Mouse (Mus musculus): Measurements from ENCODE around the gene Hoxb3. TPM values are rescaled to one million over a fixed set of nuclear protein-coding genes. Genes with fewer than 3 reads are reported as not detected.
A peak's percentile ranks its signal among the peaks of the same experiment; 100 is the strongest.

Gene Hoxb3
- total RNA-seq, 2 experiments from 2014 or later: 0.43 to 0.78 TPM

- no peak for DNase-seq
Measured at GRCm38 (mm10) chr11:96302381-96303150, 20.6 kb upstream of the Hoxb3 start.

DNA sequence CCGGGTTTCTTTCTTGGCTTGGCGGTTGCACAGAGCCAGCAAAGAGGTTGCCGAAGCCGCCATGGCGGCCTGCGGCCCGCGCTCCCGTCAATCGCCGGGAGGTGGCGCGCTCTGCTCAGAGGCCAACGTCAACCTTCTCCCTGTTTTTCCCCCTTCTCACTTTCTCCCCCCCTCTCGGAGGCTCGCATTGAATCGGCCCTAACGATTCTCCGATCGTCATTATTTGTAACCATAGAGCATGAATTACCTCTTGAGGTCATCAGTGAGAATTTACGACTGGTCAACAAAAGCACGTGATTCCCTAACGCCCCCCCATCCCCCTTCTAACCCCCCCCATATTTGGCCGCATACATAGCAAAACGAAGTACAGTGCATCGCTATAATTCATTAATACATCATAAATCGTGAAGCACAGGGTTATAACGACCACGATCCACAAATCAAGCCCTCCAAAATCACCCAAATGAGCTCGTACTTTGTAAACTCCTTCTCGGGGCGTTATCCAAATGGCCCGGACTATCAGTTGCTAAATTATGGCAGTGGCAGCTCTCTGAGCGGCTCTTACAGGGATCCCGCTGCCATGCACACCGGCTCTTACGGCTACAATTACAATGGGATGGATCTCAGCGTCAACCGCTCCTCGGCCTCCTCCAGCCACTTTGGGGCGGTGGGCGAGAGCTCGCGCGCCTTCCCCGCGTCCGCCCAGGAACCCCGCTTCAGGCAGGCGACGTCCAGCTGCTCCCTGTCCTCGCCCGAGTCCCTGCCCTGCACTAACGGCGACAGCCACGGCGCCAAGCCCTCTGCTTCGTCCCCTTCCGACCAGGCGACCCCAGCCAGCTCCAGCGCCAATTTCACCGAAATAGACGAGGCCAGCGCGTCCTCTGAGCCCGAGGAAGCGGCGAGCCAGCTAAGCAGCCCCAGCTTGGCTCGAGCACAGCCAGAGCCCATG, 19.7 kb upstream of the Hoxb3 start, which contains the start of gene Hoxb5:
Gene Hoxb5, plus strand, starts transcription at position 186 of the 949 bp plus-strand sequence.
- DNase-seq: peak; percentile 57

DNA sequence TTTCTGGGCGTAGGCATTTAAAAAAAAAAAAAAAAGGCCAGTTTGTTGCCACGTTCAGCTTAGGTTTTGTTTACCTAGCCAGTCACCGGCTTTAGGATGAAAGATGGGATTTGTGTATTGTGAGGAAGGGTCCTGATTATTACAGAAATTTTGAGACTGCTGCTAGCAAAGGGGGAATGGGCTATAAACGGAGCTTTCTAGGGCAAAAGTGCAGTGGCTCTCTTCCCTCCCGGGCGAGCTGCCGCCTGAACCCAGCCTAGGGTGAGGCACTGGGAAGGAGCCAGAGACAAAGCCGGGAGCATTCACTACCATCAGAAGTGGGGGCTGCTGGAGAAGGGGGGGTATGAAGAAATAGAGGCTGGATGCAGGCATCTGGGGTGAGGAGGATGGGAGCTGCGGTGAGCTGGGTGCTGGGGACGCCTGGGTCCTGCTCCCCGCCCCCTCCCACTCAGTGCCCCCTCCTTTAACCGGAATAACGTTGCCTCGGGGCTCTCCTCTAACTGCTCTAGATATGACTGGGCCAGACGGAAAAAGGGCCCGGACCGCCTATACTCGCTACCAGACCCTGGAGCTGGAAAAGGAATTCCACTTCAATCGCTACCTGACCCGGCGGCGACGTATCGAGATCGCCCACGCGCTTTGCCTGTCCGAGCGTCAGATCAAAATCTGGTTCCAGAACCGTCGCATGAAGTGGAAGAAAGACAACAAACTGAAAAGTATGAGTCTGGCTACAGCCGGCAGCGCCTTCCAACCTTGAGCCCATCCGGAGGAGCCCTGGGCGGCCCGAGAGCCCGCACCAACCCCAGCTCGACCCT, 18.5 kb upstream of the Hoxb3 start:
- DNase-seq: no peak

GRCm38 (mm10) chr11:96305505-96306182, 17.5 kb upstream of the Hoxb3 start:
- no peak for DNase-seq

GRCm38 (mm10) chr11:96306183-96306907, 16.8 kb upstream of the Hoxb3 start:
- DNase-seq: no peak

DNA sequence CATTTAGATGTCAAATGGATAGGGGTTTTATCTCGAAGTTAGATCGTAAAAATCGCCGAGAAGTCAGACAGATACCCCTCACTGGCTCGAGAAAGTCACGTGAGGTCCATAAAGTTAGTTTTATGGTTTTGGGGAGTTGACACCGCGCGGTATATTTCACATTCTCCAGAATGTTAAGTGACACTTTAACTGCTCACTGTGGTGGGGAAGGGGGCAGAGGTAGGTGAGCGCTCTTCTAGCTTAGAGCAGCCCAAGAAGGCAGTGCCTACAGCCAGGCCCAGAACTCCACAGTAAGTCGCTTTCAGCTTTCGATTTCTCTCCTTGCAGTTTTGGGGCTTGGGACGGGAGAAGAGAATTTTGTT, 16.2 kb upstream of the Hoxb3 start:
- no peak for DNase-seq

DNA sequence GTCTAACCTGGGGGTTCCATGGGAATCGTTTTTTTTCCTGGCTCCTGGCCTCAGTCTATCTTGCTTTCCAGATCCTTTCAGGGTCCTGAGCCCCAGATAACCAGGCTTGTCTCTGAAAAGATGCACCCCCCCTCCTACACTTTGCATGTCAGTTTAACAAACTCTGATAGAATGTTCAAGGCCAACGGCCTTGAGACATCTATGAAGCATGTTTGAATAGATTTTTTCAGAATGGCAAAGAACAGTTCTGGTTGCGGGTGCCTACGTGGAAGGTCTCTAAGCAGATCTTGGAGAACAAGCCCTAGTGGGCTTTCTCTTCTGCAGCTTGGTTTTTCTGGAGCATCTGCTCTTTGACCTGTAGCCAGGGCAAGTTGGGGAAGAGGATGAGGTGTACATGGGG, 14.4 kb upstream of the Hoxb3 start:
- DNase-seq: no peak

DNA sequence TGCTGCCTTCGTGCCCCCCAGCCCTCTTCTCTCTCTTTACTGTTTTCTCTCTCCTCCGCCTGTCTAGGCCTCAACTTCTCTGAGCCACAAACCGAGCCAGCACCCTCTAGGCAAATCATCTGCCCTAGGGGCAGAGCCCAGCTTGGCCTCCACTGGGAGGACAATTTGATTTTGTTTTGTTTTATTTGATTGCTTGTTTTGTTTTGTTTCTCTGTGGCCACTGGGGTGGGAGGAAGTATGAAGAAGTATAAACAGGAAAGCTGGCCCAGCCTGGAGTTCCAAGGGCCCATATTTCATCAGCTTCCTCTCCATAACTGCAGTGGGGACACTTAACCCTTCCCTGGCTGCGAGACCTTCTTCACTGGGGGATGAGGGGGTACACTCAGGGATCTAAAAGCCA, 13.8 kb upstream of the Hoxb3 start:
- DNase-seq: no peak

DNA sequence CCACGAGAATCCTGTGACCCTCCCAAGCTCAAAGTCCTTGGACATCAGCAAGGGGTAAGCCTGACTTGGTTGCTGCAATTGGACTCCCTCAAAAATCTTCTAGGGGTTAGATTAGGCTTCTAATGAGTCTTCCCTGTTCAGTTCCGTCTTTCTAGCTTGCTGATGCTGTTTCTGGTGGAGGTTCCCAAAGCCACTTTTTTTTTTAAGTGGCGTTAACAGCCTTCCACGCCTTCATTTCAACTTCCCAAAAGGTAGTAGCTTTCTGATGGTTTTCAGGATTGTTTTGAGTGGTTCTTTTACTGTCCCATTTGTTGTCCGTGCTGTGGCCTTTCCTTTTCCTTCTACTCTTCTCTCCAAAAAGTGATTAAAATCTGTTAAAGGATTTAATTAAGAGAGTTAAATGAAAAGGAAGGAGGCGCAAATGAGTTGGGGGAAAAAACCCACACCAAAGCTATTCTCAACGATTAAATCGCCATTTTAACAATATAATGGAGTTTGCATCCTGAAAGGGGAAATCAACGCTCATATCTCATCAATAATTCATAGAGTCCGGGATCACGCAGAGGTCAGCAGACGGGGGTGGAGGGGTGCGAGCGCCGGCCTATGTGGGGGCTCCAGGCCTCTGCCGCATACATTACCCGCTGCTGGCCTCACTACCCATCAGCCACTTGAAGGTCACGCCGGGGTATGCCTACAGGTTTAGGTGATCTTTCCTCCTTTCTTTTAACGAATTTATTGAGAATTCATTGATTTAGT, 12.8 kb upstream of the Hoxb3 start:
- no peak for DNase-seq

DNA sequence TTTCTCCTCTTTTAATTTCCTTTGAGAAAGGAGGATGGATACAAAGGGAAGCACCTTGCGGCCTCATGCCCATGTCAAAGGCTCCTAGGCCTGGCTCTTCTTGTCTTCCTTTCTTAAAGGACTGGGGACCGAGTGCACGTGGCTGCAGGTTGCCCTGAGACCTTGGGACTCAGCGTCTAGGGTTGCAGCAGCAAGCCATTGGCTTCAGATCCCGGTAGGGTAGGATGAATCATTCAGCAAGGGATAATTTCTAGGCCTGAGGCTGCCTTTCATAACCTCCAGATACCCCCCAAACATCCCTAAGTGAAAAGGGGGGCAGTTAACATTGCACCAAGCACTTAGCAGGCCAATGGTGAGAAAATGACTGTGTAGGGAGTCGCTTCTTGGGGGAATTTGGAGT, 12.0 kb upstream of the Hoxb3 start:
- no peak for DNase-seq

GRCm38 (mm10) chr11:96311520-96312417, 11.4 kb upstream of the Hoxb3 start:
- DNase-seq: peak; percentile 25

GRCm38 (mm10) chr11:96313134-96313533, 10.0 kb upstream of the Hoxb3 start:
- DNase-seq: no peak

GRCm38 (mm10) chr11:96313806-96314428, 9.2 kb upstream of the Hoxb3 start:
- no peak for DNase-seq

- DNase-seq: no peak
Measured at GRCm38 (mm10) chr11:96314671-96315343, 8.3 kb upstream of the Hoxb3 start.

GRCm38 (mm10) chr11:96315344-96315681, 7.8 kb upstream of the Hoxb3 start:
- no peak for DNase-seq

DNA sequence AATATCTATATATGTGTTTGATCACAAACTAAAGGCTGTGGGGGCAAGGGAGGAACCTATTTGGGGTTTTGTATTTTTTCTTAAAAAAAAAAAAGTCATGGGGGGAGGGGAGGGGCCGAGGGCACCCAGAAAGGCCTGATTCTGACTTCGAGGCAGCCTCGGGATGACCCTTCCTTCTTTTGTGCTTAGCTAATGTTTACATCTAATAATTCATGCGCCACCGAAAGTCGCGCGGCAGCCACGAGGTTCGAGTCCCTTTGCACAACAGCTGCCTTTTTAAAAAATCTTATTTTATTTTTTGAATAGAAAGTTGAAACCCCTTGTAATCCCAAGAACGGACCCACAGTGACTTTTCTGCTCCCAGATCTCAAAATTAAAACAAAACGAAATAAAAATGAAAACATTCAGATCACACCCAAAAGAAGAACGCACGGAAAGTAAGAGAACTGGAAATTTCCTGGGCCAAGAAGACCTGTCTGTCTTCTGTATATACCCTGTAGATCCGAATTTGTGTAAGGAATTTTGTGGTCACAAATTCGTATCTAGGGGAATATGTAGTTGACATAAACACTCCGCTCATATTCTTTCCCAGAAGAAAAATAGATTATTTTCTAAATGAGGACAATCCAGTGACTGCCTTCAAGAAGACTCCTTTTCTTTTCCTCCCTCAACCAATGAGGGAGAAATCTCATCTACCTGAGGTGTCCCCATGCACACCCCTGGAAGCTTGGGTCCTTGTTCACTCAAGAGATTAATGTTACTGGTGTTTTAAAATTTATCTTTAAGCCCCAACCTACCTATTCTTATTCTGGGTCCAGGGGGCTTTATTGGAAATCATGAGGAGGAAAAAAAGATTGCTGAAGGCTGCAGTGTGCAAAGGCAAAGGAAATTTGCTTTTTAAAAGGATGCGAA, 6.2 kb upstream of the Hoxb3 start:
- no peak for DNase-seq

Measured in gastrocnemius, postnatal 25 days (tissue).